Mouse (Mus musculus): Measurements from ENCODE around the gene Shprh.

DNA sequence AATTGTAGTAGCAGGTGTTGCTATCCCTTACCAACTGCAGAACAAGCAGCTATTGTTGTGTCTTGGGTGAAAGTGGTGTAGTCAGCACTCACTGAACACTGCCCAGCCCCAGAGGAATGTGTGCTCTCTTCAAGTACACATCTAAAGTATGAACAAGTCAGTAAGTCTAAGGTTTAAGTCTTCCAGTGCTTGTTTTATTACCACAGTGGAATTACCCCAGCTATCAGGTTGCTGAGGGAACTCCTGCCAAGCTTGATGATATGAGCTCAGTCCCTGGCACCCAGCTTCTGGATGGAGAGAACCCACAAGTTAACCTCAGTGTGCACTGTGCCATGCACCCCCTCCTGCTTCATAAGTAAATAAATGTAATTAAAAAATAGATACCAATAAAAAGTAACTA is 23.3 kb downstream of the Shprh start:
- TF ChIP-seq CTCF (IDR thresholded peaks at IDR 0.05; ENCODE audit: low read depth, low read length) (no peak), POLR2A (IDR thresholded peaks at IDR 0.05; ENCODE audit: extremely low read depth, insufficient read depth, low read length) (no peak)
